Mouse (Mus musculus): ENCODE results near the gene Slc22a14.
"Not testable (repeated sequence)": the region's sequence is repeated elsewhere in the genome, so short reads cannot be mapped to it uniquely, and the experiment has no call there.

Gene Slc22a14

GRCm38 (mm10) chr9:119365284-119365683, at the start of gene Slc22a14:
Gene Slc22a14, minus strand, starts transcription at chr9:119365553.
- no peak for DNase-seq (ENCODE audit: low read depth, low spot score)

GRCm38 (mm10) chr9:119409864-119410263, 44.5 kb upstream of the Slc22a14 start:
- DNase-seq (ENCODE audit: low read depth, low spot score): no peak

- no peak for DNase-seq (ENCODE audit: low read depth, low spot score)
Measured at GRCm38 (mm10) chr9:119408898-119409664, 43.7 kb upstream of the Slc22a14 start.

- no peak for DNase-seq (ENCODE audit: low read depth, low spot score)
Measured at GRCm38 (mm10) chr9:119407884-119408283, 42.5 kb upstream of the Slc22a14 start.

- DNase-seq (ENCODE audit: low read depth, low spot score): no peak
Measured at GRCm38 (mm10) chr9:119404090-119404489, 38.7 kb upstream of the Slc22a14 start.

- no peak for DNase-seq (ENCODE audit: low read depth, low spot score)
Measured at GRCm38 (mm10) chr9:119403236-119403641, 37.9 kb upstream of the Slc22a14 start.

- no peak for DNase-seq (ENCODE audit: low read depth, low spot score)
Measured at GRCm38 (mm10) chr9:119402253-119403235, 37.2 kb upstream of the Slc22a14 start.

GRCm38 (mm10) chr9:119401801-119402214, 36.5 kb upstream of the Slc22a14 start, which contains the start of gene Acvr2b:
Gene Acvr2b, plus strand, starts transcription at chr9:119402118.
- no peak for DNase-seq (ENCODE audit: low read depth, low spot score)

GRCm38 (mm10) chr9:119401351-119401750, 36.0 kb upstream of the Slc22a14 start:
- no peak for DNase-seq (ENCODE audit: low read depth, low spot score)

GRCm38 (mm10) chr9:119394808-119395207, 29.5 kb upstream of the Slc22a14 start:
- no peak for DNase-seq (ENCODE audit: low read depth, low spot score)

- DNase-seq (ENCODE audit: low read depth, low spot score): no peak
Measured at GRCm38 (mm10) chr9:119390214-119390613, 24.9 kb upstream of the Slc22a14 start.

GRCm38 (mm10) chr9:119388956-119389355, 23.6 kb upstream of the Slc22a14 start:
- DNase-seq (ENCODE audit: low read depth, low spot score): no peak

GRCm38 (mm10) chr9:119382603-119383002, 17.2 kb upstream of the Slc22a14 start:
- no peak for DNase-seq (ENCODE audit: low read depth, low spot score)

- no peak for DNase-seq (ENCODE audit: low read depth, low spot score)
Measured at GRCm38 (mm10) chr9:119378231-119378630, 12.9 kb upstream of the Slc22a14 start.

- DNase-seq (ENCODE audit: low read depth, low spot score): no peak
Measured at GRCm38 (mm10) chr9:119375556-119375955, 10.2 kb upstream of the Slc22a14 start.

GRCm38 (mm10) chr9:119375008-119375407, 9.7 kb upstream of the Slc22a14 start:
- no peak for DNase-seq (ENCODE audit: low read depth, low spot score)

- DNase-seq (ENCODE audit: low read depth, low spot score): no peak
Measured at GRCm38 (mm10) chr9:119371251-119371650, 5.9 kb upstream of the Slc22a14 start.

GRCm38 (mm10) chr9:119370770-119371169, 5.4 kb upstream of the Slc22a14 start:
- DNase-seq (ENCODE audit: low read depth, low spot score): not testable (repeated sequence)

- DNase-seq (ENCODE audit: low read depth, low spot score): no peak
Measured at GRCm38 (mm10) chr9:119368367-119368766, 3.0 kb upstream of the Slc22a14 start.

- DNase-seq (ENCODE audit: low read depth, low spot score): no peak
Measured at GRCm38 (mm10) chr9:119363229-119363628, 2.1 kb downstream of the Slc22a14 start.

GRCm38 (mm10) chr9:119361416-119361815, 3.9 kb downstream of the Slc22a14 start:
- no peak for DNase-seq (ENCODE audit: low read depth, low spot score)

GRCm38 (mm10) chr9:119358058-119358429, 7.3 kb downstream of the Slc22a14 start:
- no peak for DNase-seq (ENCODE audit: low read depth, low spot score)
